Mouse (Mus musculus): Measurements from ENCODE around the gene Tnni2. TPM values are rescaled to one million over a fixed set of nuclear protein-coding genes. Genes with fewer than 3 reads are reported as not detected.

Tnni2 gene
- polyA plus RNA-seq, 1 experiment from 2014 or later = 27.0 TPM

- H3K4me3 ChIP-seq (ENCODE audit: low read length) = no peak overlapping the region
- H3K9me3 ChIP-seq (replicated peaks; ENCODE audit: control insufficient read depth, low read length) = no peaks in the 10 kb centered on the region
- ATAC-seq (replicated peaks; ENCODE audit: extremely low read depth, insufficient read depth, low FRiP score) = no peak
- H3K36me3 ChIP-seq (ENCODE audit: control insufficient read depth, insufficient read depth) = no peaks in the 10 kb centered on the region
- WGBS = 76% methylated on average over 5 of the region's 5 CpGs
- no peak overlapping the region for H3K9ac ChIP-seq (ENCODE audit: low read length)
- H3K4me1 ChIP-seq (ENCODE audit: control insufficient read depth, insufficient read depth, low read length) = peaks cover 29% of the 10 kb centered on the region
- H3K4me2 ChIP-seq (ENCODE audit: low read depth, low read length) = no peak overlapping the region
- no peaks in the 10 kb centered on the region for H3K27me3 ChIP-seq (ENCODE audit: control insufficient read depth, insufficient read depth, low read length)
- no peak overlapping the region for H3K27ac ChIP-seq (ENCODE audit: low read length)
Observed at GRCm38 (mm10) chr7:142437324-142437723, 4.3 kb upstream of the Tnni2 start.

GRCm38 (mm10) chr7:142439966-142440365 lies 1.6 kb upstream of the Tnni2 start:
- H3K4me1 ChIP-seq (ENCODE audit: control insufficient read depth, insufficient read depth, low read length) = peaks cover 21% of the 10 kb centered on the region
- H3K27ac ChIP-seq (ENCODE audit: low read length) = peak overlapping the region; percentile 46; the same call in 1 of the 2 replicates
- H3K9ac ChIP-seq (ENCODE audit: low read length) = no peak overlapping the region; the same call in 1 of the 2 replicates
- H3K27me3 ChIP-seq (ENCODE audit: control insufficient read depth, insufficient read depth, low read length) = no peaks in the 10 kb centered on the region
- ATAC-seq (replicated peaks; ENCODE audit: extremely low read depth, insufficient read depth, low FRiP score) = no peak
- no peaks in the 10 kb centered on the region for H3K36me3 ChIP-seq (ENCODE audit: control insufficient read depth, insufficient read depth)
- 78% methylated on average over 14 of the region's 14 CpGs for WGBS
- H3K4me3 ChIP-seq (ENCODE audit: low read length) = no peak overlapping the region
- no peaks in the 10 kb centered on the region for H3K9me3 ChIP-seq (replicated peaks; ENCODE audit: control insufficient read depth, low read length)
- no peak overlapping the region for H3K4me2 ChIP-seq (ENCODE audit: low read depth, low read length)

GRCm38 (mm10) chr7:142440657-142441114 lies 922 bp upstream of the Tnni2 start:
- no peak overlapping the region for H3K4me2 ChIP-seq (ENCODE audit: low read depth, low read length)
- peaks cover 21% of the 10 kb centered on the region for H3K4me1 ChIP-seq (ENCODE audit: control insufficient read depth, insufficient read depth, low read length)
- H3K9me3 ChIP-seq (replicated peaks; ENCODE audit: control insufficient read depth, low read length) = no peaks in the 10 kb centered on the region
- peak; percentile 87 for ATAC-seq (replicated peaks; ENCODE audit: extremely low read depth, insufficient read depth, low FRiP score)
- no peaks in the 10 kb centered on the region for H3K27me3 ChIP-seq (ENCODE audit: control insufficient read depth, insufficient read depth, low read length)
- H3K9ac ChIP-seq (ENCODE audit: low read length) = peak overlapping the region; percentile 69
- H3K36me3 ChIP-seq (ENCODE audit: control insufficient read depth, insufficient read depth) = no peaks in the 10 kb centered on the region
- H3K27ac ChIP-seq (ENCODE audit: low read length) = peak overlapping the region; percentile 76
- 33% methylated on average over 5 of the region's 5 CpGs for WGBS
- no peak overlapping the region for H3K4me3 ChIP-seq (ENCODE audit: low read length)

GRCm38 (mm10) chr7:142442081-142442907 lies 686 bp downstream of the Tnni2 start:
- Histone ChIP-seq H3K36me3 (ENCODE audit: control insufficient read depth, insufficient read depth) (no peaks in the 10 kb centered on the region), H3K4me2 (ENCODE audit: low read depth, low read length) (no peak overlapping the region), H3K9ac (ENCODE audit: low read length) (peak overlapping the region; percentile 51), H3K27me3 (ENCODE audit: control insufficient read depth, insufficient read depth, low read length) (no peaks in the 10 kb centered on the region), H3K27ac (ENCODE audit: low read length) (peak overlapping the region; percentile 76), H3K4me3 (ENCODE audit: low read length) (no peak overlapping the region), H3K4me1 (ENCODE audit: control insufficient read depth, insufficient read depth, low read length) (peaks cover 21% of the 10 kb centered on the region), H3K9me3 (replicated peaks; ENCODE audit: control insufficient read depth, low read length) (no peaks in the 10 kb centered on the region)
- 64% methylated on average over 9 of the region's 9 CpGs for WGBS
- ATAC-seq (replicated peaks; ENCODE audit: extremely low read depth, insufficient read depth, low FRiP score) = no peak

GRCm38 (mm10) chr7:142442908-142443420 lies 1.4 kb downstream of the Tnni2 start:
- H3K4me3 ChIP-seq (ENCODE audit: low read length) = no peak overlapping the region
- WGBS = 92% methylated on average over 7 of the region's 7 CpGs
- ATAC-seq (replicated peaks; ENCODE audit: extremely low read depth, insufficient read depth, low FRiP score) = no peak
- H3K9me3 ChIP-seq (replicated peaks; ENCODE audit: control insufficient read depth, low read length) = no peaks in the 10 kb centered on the region
- peaks cover 21% of the 10 kb centered on the region for H3K4me1 ChIP-seq (ENCODE audit: control insufficient read depth, insufficient read depth, low read length)
- no peak overlapping the region for H3K4me2 ChIP-seq (ENCODE audit: low read depth, low read length)
- no peaks in the 10 kb centered on the region for H3K36me3 ChIP-seq (ENCODE audit: control insufficient read depth, insufficient read depth)
- H3K27me3 ChIP-seq (ENCODE audit: control insufficient read depth, insufficient read depth, low read length) = no peaks in the 10 kb centered on the region
- 0 out of 2 replicates have a peak overlapping the region, but pooled peaks have one; percentile 30 for H3K27ac ChIP-seq (ENCODE audit: low read length)
- peak overlapping the region; percentile 25; the same call in 1 of the 2 replicates for H3K9ac ChIP-seq (ENCODE audit: low read length)

- no peaks in the 10 kb centered on the region for H3K27me3 ChIP-seq (ENCODE audit: control insufficient read depth, insufficient read depth, low read length)
- 90% methylated on average over 5 of the region's 5 CpGs for WGBS
- no peak overlapping the region for H3K9ac ChIP-seq (ENCODE audit: low read length)
- no peak overlapping the region for H3K4me3 ChIP-seq (ENCODE audit: low read length)
- no peaks in the 10 kb centered on the region for H3K36me3 ChIP-seq (ENCODE audit: control insufficient read depth, insufficient read depth)
- H3K4me2 ChIP-seq (ENCODE audit: low read depth, low read length) = no peak overlapping the region
- H3K27ac ChIP-seq (ENCODE audit: low read length) = no peak overlapping the region
- peaks cover 21% of the 10 kb centered on the region for H3K4me1 ChIP-seq (ENCODE audit: control insufficient read depth, insufficient read depth, low read length)
- ATAC-seq (replicated peaks; ENCODE audit: extremely low read depth, insufficient read depth, low FRiP score) = no peak
- H3K9me3 ChIP-seq (replicated peaks; ENCODE audit: control insufficient read depth, low read length) = no peaks in the 10 kb centered on the region
Observed at GRCm38 (mm10) chr7:142443474-142443873, 1.9 kb downstream of the Tnni2 start.

GRCm38 (mm10) chr7:142444171-142444570 lies 2.6 kb downstream of the Tnni2 start:
- H3K4me1 ChIP-seq (ENCODE audit: control insufficient read depth, insufficient read depth, low read length) = peaks cover 25% of the 10 kb centered on the region
- WGBS = 96% methylated on average over 6 of the region's 6 CpGs

GRCm38 (mm10) chr7:142445324-142445723 lies 3.7 kb downstream of the Tnni2 start:
- peaks cover 26% of the 10 kb centered on the region for H3K4me1 ChIP-seq (ENCODE audit: control insufficient read depth, insufficient read depth, low read length)
- 92% methylated on average over 6 of the region's 6 CpGs for WGBS
- H3K27me3 ChIP-seq (ENCODE audit: control insufficient read depth, insufficient read depth, low read length) = no peaks in the 10 kb centered on the region
- no peak for ATAC-seq (replicated peaks; ENCODE audit: extremely low read depth, insufficient read depth, low FRiP score)
- H3K4me2 ChIP-seq (ENCODE audit: low read depth, low read length) = no peak overlapping the region
- no peak overlapping the region for H3K9ac ChIP-seq (ENCODE audit: low read length)
- H3K9me3 ChIP-seq (replicated peaks; ENCODE audit: control insufficient read depth, low read length) = no peaks in the 10 kb centered on the region
- H3K36me3 ChIP-seq (ENCODE audit: control insufficient read depth, insufficient read depth) = no peaks in the 10 kb centered on the region
- H3K4me3 ChIP-seq (ENCODE audit: low read length) = no peak overlapping the region
- H3K27ac ChIP-seq (ENCODE audit: low read length) = no peak overlapping the region

More at GRCm38 (mm10) chr7:142444171-142444570, 2.6 kb downstream of the Tnni2 start:
- ATAC-seq (replicated peaks; ENCODE audit: extremely low read depth, insufficient read depth, low FRiP score) = no peak
- Histone ChIP-seq H3K36me3 (ENCODE audit: control insufficient read depth, insufficient read depth) (no peaks in the 10 kb centered on the region), H3K27me3 (ENCODE audit: control insufficient read depth, insufficient read depth, low read length) (no peaks in the 10 kb centered on the region), H3K9me3 (replicated peaks; ENCODE audit: control insufficient read depth, low read length) (no peaks in the 10 kb centered on the region), H3K4me3 (ENCODE audit: low read length) (no peak overlapping the region), H3K4me2 (ENCODE audit: low read depth, low read length) (no peak overlapping the region), H3K9ac (ENCODE audit: low read length) (no peak overlapping the region), H3K27ac (ENCODE audit: low read length) (no peak overlapping the region)

- Histone ChIP-seq H3K4me1 (ENCODE audit: control insufficient read depth, insufficient read depth, low read length) (peaks cover 18% of the 10 kb centered on the region), H3K27ac (ENCODE audit: low read length) (no peak overlapping the region), H3K9me3 (replicated peaks; ENCODE audit: control insufficient read depth, low read length) (no peaks in the 10 kb centered on the region), H3K27me3 (ENCODE audit: control insufficient read depth, insufficient read depth, low read length) (no peaks in the 10 kb centered on the region), H3K36me3 (ENCODE audit: control insufficient read depth, insufficient read depth) (no peaks in the 10 kb centered on the region), H3K4me3 (ENCODE audit: low read length) (no peak overlapping the region), H3K4me2 (ENCODE audit: low read depth, low read length) (no peak overlapping the region), H3K9ac (ENCODE audit: low read length) (no peak overlapping the region)
- ATAC-seq (replicated peaks; ENCODE audit: extremely low read depth, insufficient read depth, low FRiP score) = no peak
- 84% methylated on average over 4 of the region's 4 CpGs for WGBS
Observed at GRCm38 (mm10) chr7:142446264-142446663, 4.7 kb downstream of the Tnni2 start.
